Mouse (Mus musculus): Measurements from ENCODE around the gene Xndc1.

Gene Xndc1

DNA sequence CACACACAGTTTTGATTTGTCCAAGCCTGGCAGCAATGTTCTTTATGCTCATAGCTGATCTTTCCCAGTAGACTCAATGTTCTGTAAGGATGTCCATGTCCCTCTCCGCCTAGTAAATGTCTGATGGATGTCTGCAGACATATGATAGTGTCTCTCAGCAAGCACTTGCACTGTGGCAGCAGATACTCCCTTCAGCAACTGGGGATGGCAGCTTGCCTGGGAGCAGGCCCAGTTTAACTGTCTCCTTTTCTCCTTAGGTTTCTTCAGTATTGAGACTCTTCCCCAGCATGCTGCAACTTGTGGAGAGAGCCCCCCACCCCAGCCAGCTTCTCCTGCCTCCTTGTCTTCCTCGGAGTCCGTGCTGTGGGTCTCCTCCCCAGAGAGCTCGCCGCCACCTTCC lies 16.5 kb downstream of the Xndc1 start:
- DNase-seq (ENCODE audit: low read depth, low spot score): no peak

DNA sequence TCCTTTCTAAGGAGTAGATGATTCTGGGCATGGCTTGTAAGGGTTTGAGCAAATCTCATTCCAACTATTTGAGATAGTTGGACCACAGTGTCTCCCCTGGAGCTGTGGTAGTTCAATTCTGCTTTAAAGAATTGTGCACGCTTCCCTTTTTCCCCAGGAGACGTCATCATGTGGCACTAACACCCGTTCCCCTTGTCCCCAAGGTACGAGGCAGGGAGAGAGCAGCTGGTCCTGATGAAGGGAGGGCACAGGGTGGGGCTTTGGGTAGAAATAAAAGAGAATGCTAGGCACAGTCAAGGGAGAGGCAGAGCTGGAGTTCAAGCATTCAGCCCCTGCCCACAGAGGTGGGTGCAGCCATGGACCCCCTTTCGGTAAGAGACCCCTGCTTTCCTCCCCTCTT lies 17.5 kb downstream of the Xndc1 start, which contains the start of gene Trpc2:
Gene Trpc2, plus strand, starts transcription at position 301 of the 400 bp plus-strand sequence.
- DNase-seq (ENCODE audit: low read depth, low spot score): no peak

- DNase-seq (ENCODE audit: low read depth, low spot score): no peak
Measured at GRCm38 (mm10) chr7:102084041-102084696, 18.9 kb downstream of the Xndc1 start.

GRCm38 (mm10) chr7:102087336-102087735 lies 22.0 kb downstream of the Xndc1 start:
- no peak for DNase-seq (ENCODE audit: low read depth, low spot score)

DNA sequence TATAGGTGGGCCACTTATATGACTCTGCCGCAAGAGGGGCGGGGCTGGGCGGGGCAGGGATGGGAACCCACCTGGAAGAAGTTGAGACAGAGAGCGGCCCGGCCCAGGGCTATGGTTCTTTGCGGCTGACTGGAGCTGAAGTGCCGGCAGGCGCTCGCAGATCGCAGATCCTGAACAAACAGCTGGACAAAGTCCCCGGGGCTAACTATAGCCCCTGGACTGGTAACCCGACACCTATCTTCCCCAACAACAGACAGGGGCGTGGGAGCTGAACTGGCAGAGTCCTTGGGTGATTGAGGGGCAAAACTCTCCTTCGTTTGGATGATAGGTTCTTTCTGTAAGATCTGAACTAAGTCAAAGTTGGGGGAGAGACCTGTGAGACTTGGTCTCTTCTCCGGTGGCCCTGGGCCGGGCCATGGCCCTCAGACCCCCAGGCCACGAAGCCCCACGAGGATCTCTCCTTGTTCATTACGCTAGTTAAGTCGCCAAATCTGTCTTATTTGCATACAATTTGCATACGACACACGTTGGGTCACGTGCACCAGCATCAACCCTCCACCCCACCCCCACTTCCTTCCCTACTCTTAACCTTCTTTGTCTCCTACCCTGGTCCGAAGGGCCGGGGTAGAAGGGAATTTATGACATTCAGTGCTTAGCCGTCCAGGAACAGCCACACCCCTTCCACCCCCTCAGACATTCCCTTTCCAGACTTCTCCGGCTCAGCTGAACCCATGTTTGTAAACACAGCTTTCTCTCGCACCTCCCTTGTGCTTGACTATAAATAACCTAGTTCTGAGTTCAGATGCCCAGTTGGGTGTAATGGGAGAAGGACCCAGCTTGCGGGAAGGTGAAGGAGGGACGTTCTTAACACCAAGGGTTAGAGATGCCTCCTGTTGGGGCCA lies 34.7 kb downstream of the Xndc1 start:
- peak; percentile 71 for DNase-seq (ENCODE audit: low read depth, low spot score)

DNA sequence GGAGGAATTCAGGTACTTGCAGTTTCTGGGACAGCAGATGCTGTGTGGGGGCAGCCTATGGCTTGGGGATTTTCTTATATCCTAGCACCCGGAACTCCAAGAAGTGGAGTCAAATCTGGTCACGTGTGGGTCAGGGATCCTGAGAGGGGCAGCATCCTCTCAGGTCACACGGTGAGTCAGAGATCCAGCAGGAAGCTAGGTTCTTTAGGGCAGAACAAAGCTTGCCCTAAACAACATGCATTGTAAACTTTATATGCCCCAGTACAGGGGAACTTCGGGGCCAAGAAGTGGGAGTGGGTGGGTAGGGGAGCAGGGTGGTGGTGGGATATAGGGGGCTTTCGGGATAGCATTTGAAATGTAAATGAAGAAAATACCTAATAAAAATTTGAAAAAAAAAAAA lies 35.6 kb downstream of the Xndc1 start:
- DNase-seq (ENCODE audit: low read depth, low spot score): no peak

DNA sequence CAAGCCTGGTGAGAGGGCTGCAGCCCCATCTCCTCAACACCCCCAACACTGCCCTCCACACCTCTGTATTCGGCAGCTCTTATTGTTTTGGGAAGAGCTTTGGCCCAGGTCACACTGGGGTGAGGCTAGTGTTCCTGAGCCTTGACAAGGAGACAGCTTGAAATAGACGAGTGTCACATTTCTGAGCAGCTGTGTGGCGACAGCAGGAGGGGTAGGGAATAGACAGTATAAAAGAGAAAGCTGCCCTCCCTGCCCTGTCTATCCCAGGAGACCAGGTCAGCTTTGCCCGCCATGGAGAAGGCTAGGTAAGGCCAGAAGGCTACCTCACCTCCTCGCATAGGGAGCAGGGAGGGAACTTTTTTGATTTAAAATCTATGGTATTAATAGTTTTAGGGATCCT lies 36.2 kb downstream of the Xndc1 start, which contains the start of gene Art1:
Gene Art1, plus strand, starts transcription at position 257 of the 400 bp plus-strand sequence.
- DNase-seq (ENCODE audit: low read depth, low spot score): no peak

DNA sequence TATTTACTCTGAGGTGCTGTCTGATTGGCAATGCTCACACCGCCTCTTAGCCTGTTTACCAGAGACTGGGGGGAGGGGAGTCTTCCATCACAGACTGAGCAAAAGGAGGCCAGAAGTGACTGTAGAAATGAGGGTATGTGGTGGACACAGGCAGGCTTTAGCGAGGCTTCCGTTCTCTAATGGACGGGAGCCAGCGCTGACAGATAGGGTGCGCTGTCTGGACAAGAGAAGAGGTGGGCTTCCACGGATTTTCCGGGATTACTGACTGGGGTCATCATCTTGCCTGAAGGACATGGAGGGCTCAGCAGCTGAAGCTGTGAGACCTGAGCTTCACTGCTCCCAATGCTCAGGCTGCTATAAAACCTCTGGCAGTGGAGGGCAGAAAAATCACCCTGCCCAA lies 36.9 kb downstream of the Xndc1 start:
- no peak for DNase-seq (ENCODE audit: low read depth, low spot score)

DNA sequence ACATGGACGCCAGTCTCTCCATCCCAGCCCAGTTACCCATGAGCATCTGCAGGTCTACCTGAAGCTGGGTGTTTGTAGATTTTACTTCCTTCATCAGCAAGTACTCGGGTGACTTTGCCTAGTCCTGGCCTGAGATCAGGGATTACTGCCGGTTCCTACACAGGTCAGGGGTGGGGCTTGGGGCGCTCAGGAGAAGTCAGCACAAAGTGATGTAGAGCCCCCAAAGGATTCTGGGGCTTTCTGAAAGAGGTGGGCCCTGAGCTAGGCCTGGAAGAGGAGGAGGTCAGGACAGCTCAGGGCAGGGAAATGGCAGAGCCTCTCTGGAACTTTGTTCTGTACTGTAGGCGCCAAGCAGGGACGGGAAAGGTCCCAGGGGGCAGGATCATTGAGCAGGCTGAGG lies 37.4 kb downstream of the Xndc1 start:
- no peak for DNase-seq (ENCODE audit: low read depth, low spot score)

DNA sequence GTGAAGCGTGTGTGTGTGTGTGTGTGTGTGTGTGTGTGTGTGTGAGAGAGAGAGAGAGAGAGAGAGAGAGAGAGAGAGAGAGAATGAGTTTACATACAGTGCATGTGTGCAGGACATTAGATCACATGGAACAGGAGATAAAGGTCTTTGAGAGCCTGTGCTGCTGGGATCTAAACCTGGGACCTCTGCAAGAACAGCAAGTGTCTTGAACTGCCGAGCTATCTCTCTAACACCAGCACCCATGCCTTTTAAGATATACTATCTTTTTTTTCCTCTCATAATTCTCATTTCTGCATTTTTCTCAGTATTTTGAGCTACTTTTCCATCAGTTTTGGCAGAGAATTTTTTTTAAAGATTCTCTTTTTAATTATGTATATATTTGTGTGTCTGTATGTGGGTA lies 38.2 kb downstream of the Xndc1 start:
- DNase-seq (ENCODE audit: low read depth, low spot score): no peak

DNA sequence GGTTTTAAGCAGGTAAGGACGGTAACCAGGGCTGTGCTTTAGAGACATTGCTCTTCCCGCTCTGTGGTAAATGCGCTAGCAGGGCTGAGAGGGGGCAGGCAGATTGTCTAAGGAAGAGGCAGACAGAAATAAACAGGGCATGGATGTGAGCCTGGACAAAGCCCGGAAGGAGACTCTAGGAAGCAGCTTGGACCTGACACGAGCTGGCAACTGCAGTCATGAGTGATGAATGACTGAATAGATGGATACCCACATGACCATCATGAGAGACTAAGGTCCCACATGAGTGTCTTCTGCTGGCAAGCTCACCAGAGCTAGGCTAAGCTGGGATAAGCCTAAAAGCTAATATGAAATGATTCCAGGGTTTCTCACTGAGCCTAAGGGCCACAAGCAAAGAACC lies 38.8 kb downstream of the Xndc1 start:
- DNase-seq (ENCODE audit: low read depth, low spot score): no peak

DNA sequence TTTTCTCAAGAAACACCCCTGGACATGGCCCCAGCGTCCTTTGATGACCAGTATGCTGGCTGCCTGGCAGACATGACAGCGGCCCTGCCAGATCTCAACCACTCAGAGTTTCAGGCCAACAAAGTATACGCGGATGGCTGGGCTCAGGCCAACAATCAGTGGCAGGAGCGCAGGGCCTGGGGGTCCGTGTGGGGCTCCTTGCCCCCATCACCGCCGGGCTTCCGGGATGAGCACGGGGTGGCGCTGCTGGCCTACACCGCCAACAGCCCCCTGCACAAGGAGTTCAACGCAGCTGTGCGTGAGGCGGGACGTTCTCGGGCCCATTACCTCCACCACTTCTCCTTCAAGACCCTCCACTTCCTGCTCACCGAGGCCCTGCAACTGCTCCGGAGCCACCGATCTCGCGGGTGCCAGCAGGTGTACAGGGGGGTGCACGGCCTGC lies 41.4 kb downstream of the Xndc1 start:
- peak; percentile 18 for DNase-seq (ENCODE audit: low read depth, low spot score)

DNA sequence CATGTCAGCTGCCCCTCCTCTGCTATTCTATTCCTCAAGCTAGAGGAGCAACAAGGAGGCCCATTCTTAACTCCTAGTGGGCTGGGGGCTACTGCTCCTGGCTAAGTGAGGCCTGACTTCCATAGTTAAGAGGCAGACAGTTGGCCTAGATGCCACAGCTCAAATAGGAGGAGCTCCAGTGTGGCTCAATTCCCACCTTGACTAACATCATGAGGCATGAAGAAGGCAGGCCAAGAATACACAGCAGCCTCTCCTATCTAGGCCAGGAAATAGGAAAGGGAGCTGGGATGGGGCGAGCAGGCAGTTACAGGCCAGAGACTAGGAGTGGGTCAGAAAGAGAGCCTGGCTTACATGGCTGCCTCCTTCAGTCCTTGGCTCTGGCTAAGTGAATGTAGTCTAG lies 42.9 kb downstream of the Xndc1 start:
- no peak for DNase-seq (ENCODE audit: low read depth, low spot score)

DNA sequence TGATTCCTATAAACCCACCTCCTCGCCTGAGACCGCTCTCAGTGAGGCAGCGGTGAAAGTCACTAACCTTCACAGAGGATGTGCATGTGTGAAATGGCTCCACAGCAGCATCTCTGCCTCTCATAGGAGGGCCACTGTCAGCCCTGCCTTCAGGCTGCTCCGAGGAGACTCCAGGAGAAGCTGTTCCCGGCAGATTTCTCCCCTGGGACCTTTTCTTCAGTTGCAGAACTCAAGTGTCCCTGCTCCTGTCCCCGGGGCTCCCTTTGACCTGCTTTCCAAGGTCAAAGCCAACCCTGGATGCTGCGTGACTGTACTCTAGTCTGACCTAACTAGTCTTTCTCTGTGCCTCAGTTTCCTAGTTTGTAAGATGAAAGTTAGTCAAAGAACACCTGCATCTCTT lies 43.9 kb downstream of the Xndc1 start, which contains the start of gene Art5:
Gene Art5, minus strand, starts transcription at position 319 of the 400 bp plus-strand sequence.
- DNase-seq (ENCODE audit: low read depth, low spot score): no peak

DNA sequence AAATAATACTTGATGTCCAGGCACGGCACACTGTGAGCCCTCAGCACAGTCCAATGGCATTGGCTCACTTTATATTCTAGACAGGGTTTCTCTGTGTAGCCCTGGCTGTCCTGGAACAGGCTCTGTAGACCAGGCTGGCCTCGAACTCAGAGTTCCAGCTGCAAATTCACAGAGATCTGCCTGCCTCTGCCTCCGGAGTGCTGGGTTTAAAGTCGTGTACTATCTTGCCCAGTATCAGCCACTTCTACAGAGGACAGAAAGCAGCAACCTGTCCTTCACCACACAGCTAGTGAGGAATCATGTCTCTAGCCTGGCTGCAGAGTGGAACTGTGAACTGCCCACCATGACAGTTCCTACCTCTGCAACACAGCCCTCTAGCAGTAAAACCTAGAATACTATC lies 44.4 kb downstream of the Xndc1 start:
- no peak for DNase-seq (ENCODE audit: low read depth, low spot score)

DNA sequence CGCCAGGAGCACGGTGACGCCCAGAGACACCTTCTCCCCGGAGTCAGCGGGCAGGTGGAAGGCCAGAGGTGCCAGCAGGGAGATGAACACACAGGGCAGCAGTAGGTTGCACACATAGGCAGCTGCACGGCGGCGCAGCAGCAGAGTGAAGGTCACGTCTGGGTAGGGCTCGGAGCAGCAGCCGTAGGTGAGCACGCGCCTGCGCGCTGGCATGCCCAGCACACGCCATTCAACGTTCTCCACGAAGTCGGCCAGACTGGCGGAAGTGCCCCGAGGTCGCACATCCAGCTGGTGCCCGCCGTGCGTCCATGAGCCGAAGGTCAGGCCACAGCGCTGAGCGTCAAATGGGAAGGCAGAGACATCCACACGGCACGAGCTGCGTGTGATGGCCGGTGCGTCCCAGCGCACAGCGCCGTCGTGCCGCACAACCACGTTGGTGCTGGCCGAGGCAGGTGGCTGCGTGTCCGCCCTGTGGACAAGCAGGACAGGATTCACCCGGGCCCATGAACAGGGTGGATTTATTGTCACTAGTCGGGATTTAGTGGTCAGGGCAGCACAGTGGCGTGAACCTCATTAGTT lies 47.9 kb downstream of the Xndc1 start:
- DNase-seq (ENCODE audit: low read depth, low spot score): no peak

DNA sequence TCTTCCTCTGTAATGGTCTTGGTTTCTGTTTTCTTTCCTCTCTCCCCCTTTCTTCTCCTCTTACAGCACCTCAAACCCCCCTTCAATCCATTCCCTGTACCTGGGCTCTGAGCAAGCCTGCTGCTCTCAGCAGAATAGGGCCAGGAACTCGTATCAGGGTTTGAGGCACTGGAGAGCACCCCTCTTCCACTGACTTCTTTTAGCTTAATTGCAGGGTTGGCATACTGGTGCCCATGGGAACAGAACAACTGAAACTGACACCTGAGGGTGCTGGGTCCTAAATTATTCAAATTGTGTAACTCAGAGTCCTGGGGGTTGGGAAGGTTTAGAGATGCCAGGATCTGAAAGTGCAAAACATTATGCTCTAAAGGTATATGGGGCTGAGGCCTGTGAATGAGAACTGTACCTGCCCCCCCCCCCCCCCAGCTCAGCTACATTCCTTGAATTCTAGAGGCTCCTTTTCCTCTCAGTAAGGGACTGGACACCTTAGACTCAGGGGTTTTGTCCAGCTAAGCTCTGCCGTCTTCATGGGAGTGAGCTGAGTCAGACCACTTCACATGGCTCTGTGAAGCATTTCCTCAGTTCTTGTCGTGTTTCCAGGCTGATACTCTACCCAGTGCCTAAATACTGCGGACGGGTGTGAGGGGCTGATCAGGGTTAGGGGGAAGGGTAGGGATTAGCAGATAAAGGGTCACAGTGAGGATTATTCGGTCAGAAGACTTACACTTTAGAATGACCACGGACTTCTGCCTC lies 51.4 kb downstream of the Xndc1 start, which contains the start of gene Chrna10:
Gene Chrna10, minus strand, starts transcription at position 250 of the 753 bp plus-strand sequence.
- DNase-seq (ENCODE audit: low read depth, low spot score): no peak

DNA sequence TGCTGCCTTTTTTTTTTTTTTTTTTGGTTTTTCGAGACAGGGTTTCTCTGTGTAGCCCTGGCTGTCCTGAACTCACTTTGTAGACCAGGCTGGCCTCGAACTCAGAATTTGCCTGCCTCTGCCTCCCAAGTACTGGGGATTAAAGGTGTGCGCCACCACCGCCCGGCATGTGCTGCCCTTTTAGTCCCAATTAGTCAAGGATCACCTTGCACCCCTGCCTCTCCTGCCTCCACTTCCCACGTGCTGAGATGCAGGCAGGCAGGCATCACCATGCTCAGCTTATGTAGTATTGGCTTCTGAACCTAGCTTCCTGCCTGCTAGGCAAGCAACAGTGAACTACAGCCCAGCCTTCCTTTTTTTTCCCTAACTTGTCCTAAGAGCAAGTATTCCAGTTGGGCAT lies 52.1 kb downstream of the Xndc1 start:
- DNase-seq (ENCODE audit: low read depth, low spot score): no peak

GRCm38 (mm10) chr7:102120326-102120725 lies 55.0 kb downstream of the Xndc1 start:
- no peak for DNase-seq (ENCODE audit: low read depth, low spot score)

DNA sequence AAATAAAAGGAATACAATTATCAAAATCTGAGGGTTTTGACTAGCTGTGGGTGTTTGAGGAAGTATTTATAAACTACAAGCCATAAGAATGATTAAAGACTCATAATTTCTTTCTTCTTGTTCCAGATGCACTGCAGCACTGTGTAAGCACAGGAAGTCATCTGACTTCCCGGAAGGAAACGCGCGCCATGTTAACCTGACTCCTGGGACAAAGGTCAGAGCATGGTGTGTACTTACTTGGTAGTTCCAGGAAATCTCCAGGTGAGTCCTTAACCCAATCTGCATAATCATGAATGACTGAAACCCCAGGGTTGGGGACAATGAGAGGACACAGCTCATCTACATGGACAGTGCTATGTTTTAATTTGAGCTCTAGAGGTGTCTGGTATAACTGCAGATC lies 67.1 kb downstream of the Xndc1 start:
- no peak for DNase-seq (ENCODE audit: low read depth, low spot score)

All from CD4-positive helper T cell, adult 2 months (primary cell).